In the genomic region with DNA sequence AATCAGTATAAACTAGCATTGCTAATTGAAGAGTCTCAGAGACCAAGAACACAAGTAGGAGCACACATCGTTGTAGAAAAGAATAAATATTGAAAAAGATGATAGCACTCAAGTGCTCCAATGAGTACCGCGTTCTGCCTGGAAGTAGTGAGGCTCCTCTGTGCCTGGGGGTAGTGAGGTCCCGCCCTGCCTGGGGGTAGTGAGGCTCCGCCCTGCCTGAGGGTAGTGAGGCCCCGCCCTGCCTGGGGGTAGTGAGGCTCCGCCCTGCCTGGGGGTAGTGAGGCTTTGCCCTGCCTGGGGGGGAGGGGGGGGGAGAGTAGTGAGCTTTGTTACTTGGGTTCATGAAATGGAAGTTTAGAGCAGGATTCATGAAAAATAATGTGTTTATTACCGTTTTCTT, we compare ENCODE assay signal across 11 mouse cellular contexts. TPM values are rescaled to one million over a fixed set of nuclear protein-coding genes. Genes with fewer than 3 reads are reported as not detected.
DNase-seq lines count a peak whose midpoint lies in the region; ATAC-seq and TF ChIP-seq lines count a peak whose summit lies in the region.
"Had no signal": no experiment of that assay in that cellular context is flagged by ENCODE, and none has a peak within 500 bp of the region (broad histone marks: within the 10 kb centered on the region; RNA-seq: fewer than 3 reads in every experiment).

No protein-coding gene starts in this region.

- intact Hi-C loops in left cerebral cortex, postnatal 36 days (cut with DNase I) = no loop called here

- no peak overlapping the region for H3K4me3 ChIP-seq in kidney, embryonic 14.5 days (ENCODE audit: low read length)
- no peak overlapping the region for H3K4me3 ChIP-seq in liver, embryonic 13.5 days (replicated peaks)
- no peak overlapping the region for H3K4me3 ChIP-seq in layer of hippocampus, adult 2 months
- H3K4me3 ChIP-seq: embryonic facial prominence, embryonic 12.5 days; limb, embryonic 15.5 days had no signal

- H3K9me3 ChIP-seq in kidney, embryonic 14.5 days (ENCODE audit: control insufficient read depth, low read length) = no peaks in the 10 kb centered on the region
- H3K9me3 ChIP-seq in liver, embryonic 13.5 days (replicated peaks) = no peaks in the 10 kb centered on the region
- H3K9me3 ChIP-seq: embryonic facial prominence, embryonic 12.5 days; limb, embryonic 15.5 days had no signal

- no peak for TF ChIP-seq CTCF in layer of hippocampus, adult 2 months (conservative IDR thresholded peaks at IDR 0.05)

- no peak overlapping the region for H3K9ac ChIP-seq in kidney, embryonic 14.5 days (ENCODE audit: low read depth, low read length)
- H3K9ac ChIP-seq in liver, embryonic 13.5 days = no peak overlapping the region
- H3K9ac ChIP-seq: embryonic facial prominence, embryonic 12.5 days; limb, embryonic 15.5 days had no signal

- no peak for ATAC-seq in kidney, embryonic 14.5 days (ENCODE audit: low FRiP score, low TSS enrichment)
- peak; percentile 99 for ATAC-seq in liver, embryonic 13.5 days (ENCODE audit: low read depth)

- DNase-seq in kidney, postnatal 36 days = peak; percentile 18 to 47
- DNase-seq in adrenal gland, postnatal 10 days = peak; percentile 19
- DNase-seq in liver, embryonic 13.5 days = peak; percentile 70
- DNase-seq in testis, postnatal 14 days (ENCODE audit: low spot score) = peak; percentile 73
- no peak for DNase-seq in right cerebral cortex, postnatal 36 days (ENCODE audit: low spot score in 2 of 2)
- DNase-seq in layer of hippocampus, adult 2 months (ENCODE audit: low spot score in 2 of 2) = no peak
- DNase-seq in left cerebral cortex, postnatal 36 days (ENCODE audit: low spot score in 2 of 2) = no peak
- DNase-seq: right cerebral cortex, adult 18-20 months had no signal

- H3K27me3 ChIP-seq in kidney, embryonic 14.5 days (ENCODE audit: control insufficient read depth, insufficient read depth, low read length) = no peaks in the 10 kb centered on the region
- H3K27me3 ChIP-seq in liver, embryonic 13.5 days = no peaks in the 10 kb centered on the region
- H3K27me3 ChIP-seq: embryonic facial prominence, embryonic 12.5 days; limb, embryonic 15.5 days had no signal

- H3K27ac ChIP-seq in kidney, embryonic 14.5 days (ENCODE audit: low read depth, low read length) = no peak overlapping the region
- no peak overlapping the region; the same call in 1 of the 2 replicates for H3K27ac ChIP-seq in liver, embryonic 13.5 days
- H3K27ac ChIP-seq in layer of hippocampus, adult 2 months = no peak overlapping the region
- H3K27ac ChIP-seq: embryonic facial prominence, embryonic 12.5 days; limb, embryonic 15.5 days had no signal

- WGBS in kidney, embryonic 14.5 days = 86% methylated on average over 8 of the region's 8 CpGs
- WGBS in liver, embryonic 13.5 days (ENCODE audit: insufficient replicate concordance) = 50% methylated on average over 8 of the region's 8 CpGs

- H3K36me3 ChIP-seq in kidney, embryonic 14.5 days (ENCODE audit: control insufficient read depth, insufficient read depth, low read length) = peaks cover 20% of the 10 kb centered on the region
- H3K36me3 ChIP-seq in liver, embryonic 13.5 days = peaks cover 66% of the 10 kb centered on the region

- H3K4me1 ChIP-seq in kidney, embryonic 14.5 days (ENCODE audit: control insufficient read depth, insufficient read depth, low read length) = peaks cover 4% of the 10 kb centered on the region; the same call in 1 of the 2 replicates
- peaks cover 17% of the 10 kb centered on the region for H3K4me1 ChIP-seq in liver, embryonic 13.5 days (replicated peaks)
- H3K4me1 ChIP-seq: embryonic facial prominence, embryonic 12.5 days; limb, embryonic 15.5 days had no signal

- H3K4me2 ChIP-seq in kidney, embryonic 14.5 days (replicated peaks; ENCODE audit: low read depth, low read length) = no peak overlapping the region
- H3K4me2 ChIP-seq in liver, embryonic 13.5 days = no peak overlapping the region
- H3K4me2 ChIP-seq: embryonic facial prominence, embryonic 12.5 days; limb, embryonic 15.5 days had no signal

RNA-seq across cellular contexts. Expression of a gene that starts 46.7 kb away (rescaled TPM):
- 17.2 and 31.5 TPM in 2 replicates for polyA plus RNA-seq in kidney, embryonic 14.5 days (2014; fragmentation: Nextera tagmentation; extraction: Ambion mirVana)
- total RNA-seq in adrenal gland, postnatal 10 days (2021) = 10 to 100 TPM; 55.2 to 62.8 TPM
- polyA plus RNA-seq in liver, embryonic 13.5 days (2015; fragmentation: Nextera tagmentation; extraction: Ambion mirVana) = 37.1 and 42.3 TPM in 2 replicates
- total RNA-seq in layer of hippocampus, adult 2 months (2021) = 10 to 100 TPM; 29.8 to 36.6 TPM
- 10 to 100 TPM; 31.9 TPM for total RNA-seq in left cerebral cortex, postnatal 36 days (2021)

Comparison
In these comparisons a context has a peak if more than half of its experiments do, and no peak if none do; other contexts are left out.
1. DNase-seq: peak in kidney, postnatal 36 days (2 of 2), adrenal gland, postnatal 10 days (single experiment), liver, embryonic 13.5 days (single experiment) and testis, postnatal 14 days (single experiment); none in right cerebral cortex, postnatal 36 days (0 of 2), layer of hippocampus, adult 2 months (0 of 2) and left cerebral cortex, postnatal 36 days (0 of 2).